Mouse (Mus musculus) adrenal gland, adult 8-10 months (tissue): ENCODE results near the gene Map1b. TPM values are rescaled to one million over a fixed set of nuclear protein-coding genes. Genes with fewer than 3 reads are reported as not detected.
A peak's percentile ranks its signal among the peaks of the same experiment; 100 is the strongest.

Source experiments
- DNase-seq: peaks from one replicate; pipeline ENCODE4 v3.0.0; 2022
- total RNA-seq, 4 experiments: library from RNA; stranded (reverse); gene quantifications; 2 replicates each; pipeline ENCODE4 v1.2.4; 2022

Gene Map1b
- total RNA-seq, 4 experiments from 2014 or later = 82.9 to 169 (median 120) TPM

DNA sequence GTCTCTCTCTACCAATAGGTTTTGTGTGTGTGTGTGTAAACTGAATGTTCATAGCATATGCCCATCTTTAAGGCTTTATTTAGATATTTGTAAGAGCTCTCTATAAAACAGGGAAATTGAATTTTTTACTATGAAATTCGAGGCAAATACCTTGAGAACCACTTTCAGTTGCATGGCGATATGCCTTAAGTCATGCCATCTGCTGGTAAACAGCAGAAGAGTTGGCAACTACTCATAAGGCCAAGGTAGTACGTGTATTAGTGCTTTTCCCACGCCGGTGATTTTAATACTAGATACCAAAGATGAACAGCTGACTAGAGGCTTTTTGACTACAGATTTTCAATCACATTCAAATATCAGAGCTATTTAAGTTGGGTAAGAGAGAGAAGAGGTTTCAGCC is 27.2 kb downstream of the Map1b start:
- DNase-seq = no peak

DNA sequence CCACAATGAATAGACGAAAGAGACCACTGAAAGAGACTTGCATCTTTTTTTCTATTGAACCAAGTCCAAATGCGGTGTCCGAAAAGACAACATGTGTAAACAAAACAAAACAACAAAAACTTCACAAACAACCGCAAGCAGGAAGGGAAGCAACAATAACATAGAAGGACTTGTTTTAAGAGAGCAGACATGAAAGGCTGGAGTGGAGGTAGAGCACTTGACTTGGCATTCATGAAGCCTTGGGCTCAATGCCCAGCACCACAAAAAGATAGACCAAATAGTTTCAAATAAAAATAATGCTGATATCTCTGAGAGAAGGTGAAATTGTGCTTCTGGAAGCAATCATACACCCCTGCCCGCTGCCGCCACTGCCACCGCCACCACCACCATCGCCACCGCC is 30.5 kb downstream of the Map1b start:
- DNase-seq = no peak

DNA sequence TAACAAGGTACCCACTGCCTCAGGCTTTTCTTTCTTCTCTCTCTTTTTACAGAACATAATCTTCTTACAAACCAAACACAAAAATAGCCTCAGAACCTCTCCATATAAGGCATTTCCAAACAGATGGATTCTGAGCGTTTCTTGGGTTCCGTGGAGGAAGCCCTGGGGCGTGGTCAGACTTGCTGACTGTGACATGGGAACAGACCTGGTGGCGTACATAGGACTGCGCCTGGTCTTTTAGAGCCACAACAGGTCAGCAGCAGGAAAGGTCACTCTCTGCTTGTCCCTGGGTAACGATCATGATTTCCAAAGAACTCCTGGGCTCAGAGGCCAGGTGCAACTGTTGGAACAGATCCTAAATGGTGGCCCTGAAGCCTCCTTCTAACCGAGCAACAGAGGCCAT is 31.0 kb downstream of the Map1b start:
- DNase-seq = no peak

DNA sequence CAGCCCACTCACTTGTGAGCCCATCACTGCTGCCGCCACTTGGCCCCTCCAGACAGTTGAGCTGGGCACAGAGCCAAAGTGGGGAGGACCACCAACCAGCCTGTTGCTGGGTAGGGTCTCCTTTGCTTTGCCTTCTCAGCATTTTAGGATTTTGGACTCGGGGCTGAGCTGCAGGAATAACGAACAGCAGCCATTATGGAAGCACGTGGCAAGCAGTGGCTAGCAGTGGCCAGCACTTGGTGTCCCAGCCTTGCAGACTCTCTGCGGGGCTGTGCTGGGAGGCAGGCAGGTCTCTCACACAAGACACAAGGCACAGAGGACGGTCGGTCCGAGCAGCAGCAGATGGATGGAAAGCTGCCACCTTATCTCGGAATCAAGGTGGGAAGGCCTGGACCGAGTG is 31.4 kb downstream of the Map1b start:
- no peak for DNase-seq

DNA sequence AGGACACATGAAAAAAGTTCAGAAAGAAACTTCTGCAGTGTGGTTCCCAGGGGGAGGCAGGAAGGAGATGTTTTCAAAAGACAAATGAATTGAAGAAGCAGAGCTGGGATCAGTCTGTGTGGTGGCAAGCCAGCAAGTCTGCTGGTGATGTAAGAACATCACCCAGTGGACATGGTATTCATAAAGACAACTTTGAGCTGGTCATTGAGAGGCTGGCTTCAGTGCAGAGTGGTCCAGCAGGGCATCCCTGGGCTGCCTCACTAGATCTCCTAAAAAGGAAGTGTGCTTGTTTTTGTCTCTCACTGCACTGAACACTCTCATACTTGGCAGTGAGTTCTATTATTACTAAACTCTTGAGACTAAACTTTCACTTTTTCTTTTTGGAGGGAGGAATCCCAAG is 32.9 kb downstream of the Map1b start:
- no peak for DNase-seq

DNA sequence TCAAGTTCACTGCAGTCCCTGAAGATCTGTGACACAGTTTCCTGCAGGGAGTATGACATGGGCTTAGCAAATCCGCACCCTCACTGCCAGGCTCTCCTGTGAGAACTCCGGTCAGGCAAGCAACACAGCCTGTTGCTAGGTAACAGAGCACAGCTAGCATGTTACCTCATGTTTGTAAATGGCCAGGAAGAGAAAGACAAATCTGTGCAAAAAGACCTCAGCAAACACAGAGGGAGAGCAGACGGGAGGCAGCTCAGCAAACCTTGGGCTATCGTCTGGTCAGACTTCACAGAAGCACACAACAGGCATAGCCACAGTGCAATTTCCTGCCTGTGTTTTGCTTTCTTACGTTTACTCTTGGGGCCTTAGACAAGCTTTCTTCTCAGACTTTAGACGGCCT is 40.9 kb downstream of the Map1b start:
- no peak for DNase-seq

DNA sequence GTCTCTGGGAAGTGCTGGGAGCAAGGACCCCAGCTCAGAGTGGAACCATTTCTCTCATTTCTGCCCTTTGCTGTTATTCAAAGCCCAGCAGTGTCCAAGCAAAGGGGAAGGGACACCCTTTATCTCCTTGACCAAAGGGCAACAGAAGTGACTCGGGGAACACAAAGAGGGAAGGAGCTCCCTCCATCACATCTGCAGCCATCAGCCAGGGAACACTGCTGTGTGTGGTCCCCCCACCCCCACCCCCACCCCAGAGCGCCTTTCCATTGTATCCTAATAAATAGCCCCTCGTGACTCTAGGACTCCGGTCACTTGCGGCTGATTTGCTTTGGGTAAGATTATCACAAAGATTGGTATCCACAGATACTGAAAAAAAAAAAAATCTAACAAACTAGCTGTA is 41.3 kb downstream of the Map1b start:
- DNase-seq = no peak

DNA sequence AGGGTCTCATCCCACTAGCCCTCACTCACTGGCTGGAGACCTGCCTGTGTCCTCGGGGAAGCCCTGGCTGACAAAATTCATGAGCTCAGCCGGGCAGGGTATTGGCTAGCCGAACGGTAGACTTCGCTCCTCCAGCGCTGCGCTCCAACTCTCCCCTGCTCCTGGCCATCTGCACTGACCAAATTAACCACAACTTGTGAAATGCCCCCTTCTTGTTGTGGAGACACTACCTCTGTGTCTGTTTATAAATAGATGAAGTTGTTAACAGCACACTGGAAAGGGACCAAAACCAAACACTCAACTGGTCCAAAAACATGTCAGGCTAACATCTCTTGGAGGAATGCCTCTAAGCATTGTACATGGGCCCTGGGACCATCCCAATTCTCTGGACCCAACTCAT is 42.2 kb downstream of the Map1b start:
- DNase-seq = no peak

DNA sequence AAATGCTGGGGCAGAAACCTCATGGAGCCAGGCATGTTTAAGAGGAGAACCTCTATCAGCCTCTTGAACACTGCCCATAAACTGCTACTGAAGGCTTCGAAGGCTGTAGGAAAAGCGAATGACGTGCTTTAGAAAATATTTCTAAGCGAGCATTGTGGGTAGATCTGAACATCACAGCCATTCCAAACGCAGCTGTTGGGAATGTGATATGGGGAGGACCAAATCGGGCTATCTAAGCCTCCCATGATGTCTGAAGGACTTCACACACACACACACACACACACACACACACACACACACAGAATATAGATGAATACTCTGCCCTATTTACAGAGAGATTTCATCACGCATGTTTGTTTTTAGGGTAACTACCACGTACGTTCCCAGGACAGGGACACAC is 44.3 kb downstream of the Map1b start:
- no peak for DNase-seq

DNA sequence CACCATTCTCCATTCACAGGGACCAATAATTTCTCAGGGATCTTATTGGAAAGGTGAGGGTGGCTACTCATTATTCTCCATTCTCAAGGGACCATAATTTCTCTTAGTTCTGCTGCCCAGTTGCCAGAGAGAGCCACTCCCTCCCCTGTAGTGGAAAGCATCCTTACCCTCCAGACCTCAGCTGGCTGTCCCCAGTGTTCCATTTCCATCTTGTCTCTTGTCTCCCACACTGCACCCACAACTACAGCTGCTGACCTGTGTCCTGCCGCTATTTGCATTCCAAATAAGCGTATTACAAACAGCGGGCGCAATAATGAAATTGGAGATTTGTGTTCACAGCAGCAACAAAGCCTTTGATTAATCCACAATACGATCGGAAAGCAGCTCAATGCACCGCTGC is 46.3 kb downstream of the Map1b start:
- DNase-seq = no peak

DNA sequence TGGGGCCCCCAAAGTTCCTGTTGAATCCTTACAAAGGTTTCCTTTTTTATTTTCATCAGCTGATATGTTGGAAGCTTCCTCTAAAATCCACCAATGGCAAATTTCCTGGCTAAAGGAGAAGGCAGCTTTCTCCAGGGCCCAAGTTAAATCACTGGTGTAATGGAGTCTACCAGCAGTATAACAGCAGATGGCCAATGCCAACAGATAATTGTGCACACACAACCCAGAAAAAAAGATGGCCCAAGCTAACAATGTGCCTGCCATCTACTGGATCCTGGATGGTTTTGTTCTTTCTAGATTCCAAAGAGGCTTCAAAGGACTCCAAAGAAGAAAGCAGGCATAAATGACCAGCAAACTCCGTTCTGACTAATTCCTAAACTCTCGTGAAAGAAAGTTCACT is 48.1 kb downstream of the Map1b start:
- no peak for DNase-seq

DNA sequence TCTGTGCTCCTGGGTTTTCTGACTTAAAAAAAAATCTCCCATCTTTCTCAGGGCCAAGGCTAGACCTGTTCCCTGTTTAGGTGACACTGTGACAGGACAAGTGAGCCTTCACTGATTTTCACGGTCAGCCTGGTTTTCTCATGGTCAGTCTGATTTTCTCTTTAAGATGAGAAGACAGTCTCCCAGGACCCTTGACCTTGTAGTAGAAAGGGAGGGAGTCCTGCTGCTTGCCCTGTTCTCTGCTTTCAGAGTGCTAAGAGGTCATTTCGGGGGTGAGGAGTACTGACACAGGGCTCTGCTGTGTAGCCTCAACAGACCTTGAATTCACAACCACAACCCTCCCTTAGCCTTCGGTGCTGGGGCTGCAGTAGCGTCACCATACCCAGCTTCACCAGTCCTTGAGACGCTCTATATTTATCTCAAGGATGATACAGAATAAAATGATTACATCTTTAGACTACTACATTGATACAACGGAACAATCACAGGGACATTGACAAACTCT is 49.5 kb downstream of the Map1b start:
- DNase-seq = peak; percentile 30

DNA sequence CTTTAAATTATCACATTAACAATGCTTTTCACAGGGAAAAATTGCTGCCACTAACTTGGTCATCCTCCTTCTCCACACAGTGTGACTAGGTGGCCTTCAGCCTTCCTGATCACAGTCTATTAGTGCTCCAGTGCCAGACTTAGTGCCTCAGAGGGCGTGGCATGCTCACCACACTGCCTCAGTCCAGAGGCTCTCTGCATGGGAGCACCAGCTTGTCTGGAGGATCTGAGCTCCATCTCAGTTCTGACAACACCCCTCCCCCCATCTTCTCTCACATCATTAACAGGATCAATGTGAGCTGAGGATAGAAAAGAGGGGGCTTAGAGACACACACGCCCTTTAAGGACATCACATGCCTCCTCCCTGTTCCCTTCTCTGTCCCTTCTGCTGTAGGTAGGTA is 50.3 kb downstream of the Map1b start:
- DNase-seq = no peak

DNA sequence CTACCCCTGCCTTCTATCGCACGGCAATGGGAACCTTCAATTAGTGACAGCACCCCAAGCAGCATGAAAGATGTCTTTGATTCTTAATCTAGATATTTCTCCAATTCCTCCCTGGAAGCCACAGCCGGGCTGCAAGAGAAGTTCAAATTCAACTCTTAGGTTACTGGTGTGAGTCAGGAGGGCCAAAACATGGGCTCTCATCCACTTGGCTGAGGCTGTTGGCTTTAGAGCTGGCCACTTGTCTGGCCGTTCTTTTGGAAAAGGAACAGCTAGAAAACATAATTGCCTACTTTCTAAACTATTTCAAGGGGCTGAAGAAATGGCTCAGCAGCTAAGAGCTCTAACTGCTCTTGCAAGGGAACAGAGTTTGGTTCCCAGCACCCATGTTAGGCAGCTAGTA is 51.8 kb downstream of the Map1b start:
- no peak for DNase-seq

DNA sequence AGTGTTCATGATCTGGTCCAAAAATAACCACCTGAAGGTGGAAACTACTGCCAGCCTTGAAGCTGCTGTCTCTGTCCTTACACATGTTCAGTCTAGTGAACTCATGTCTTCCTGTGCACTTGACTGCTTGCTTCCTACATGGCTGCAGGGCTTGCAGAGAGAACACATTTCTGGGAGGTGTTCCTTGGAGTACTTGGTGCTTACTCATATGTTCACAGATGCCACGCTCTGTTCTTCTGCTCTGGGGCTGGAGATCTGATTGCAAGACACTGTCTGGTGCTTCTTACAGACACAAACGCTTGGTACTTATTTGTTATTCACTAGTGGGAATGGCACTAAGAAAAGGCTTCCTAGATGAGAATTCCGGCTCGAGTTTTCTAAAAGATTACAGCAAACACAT is 54.5 kb downstream of the Map1b start:
- DNase-seq = no peak

DNA sequence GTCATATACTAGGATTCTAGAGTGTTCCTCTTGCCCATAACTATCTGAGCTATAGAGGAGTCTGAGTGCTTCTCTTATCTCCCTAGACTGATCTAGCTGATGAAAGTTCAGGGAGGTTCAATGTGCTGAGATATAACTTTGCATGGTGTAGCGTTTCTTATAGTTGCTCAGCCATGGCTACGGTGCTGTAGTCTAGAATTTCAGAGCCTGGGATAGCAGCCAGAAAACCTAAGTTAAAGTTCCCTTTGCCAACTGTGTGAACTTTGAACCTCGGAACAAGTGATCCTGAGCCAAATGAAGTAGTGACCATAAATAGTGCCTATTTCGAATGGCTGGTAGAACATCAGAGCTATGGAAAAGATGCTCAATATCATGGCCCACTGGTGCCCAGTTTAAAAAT is 56.7 kb downstream of the Map1b start:
- DNase-seq = no peak

DNA sequence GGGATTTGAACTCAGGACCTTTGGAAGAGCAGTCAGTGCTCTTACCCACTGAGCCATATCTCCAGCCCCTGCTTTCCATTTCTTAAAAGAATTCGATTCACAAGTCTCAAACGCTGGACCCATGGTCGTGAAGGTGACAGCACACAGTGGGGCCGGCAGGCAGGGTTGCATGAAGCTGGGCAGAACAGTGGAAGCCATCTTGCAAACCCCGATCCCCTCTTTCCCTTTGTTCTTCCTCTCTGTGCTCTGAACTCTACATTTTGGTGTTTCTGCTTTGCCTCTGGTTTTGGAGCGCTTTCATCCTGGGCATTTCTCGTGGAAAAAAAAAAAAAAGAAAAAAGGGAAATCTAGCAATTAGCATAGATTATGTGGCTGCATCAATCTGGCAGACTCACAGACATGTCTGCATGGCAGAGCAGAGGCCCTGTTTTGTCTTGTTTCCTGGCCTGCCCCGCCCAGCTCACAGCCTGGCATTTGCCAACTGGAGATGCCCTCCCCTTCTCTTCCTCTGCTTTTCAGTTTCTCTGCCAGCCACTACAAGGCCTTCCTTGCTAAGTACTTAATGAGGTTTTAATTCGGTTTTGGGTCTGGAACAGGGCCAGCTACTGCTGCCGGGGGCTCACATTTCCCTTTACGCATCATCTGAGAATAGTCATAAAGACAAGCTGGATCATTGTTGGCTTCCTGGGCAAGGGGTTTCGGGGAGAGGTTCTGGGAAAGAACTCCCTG is 57.5 kb downstream of the Map1b start:
- no peak for DNase-seq

DNA sequence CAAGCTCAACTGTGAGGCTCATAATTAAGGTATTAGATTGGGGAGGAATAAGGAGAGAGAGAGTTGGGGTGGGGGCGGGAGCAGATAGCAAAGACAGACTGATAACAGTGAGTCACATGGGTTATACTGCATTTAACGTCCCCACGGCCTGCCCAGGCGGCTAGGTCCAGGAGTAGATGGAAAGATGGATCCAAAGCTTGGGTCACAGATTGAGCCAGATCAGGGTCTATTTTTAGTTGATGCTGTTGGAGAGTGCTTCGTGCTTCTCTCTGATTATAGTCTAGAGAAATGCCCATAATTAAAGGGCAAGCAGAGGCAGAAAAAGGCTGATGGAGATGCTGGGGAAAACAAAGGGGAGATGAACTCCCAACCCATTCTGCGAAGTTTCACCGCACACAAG is 61.4 kb downstream of the Map1b start:
- DNase-seq = no peak

DNA sequence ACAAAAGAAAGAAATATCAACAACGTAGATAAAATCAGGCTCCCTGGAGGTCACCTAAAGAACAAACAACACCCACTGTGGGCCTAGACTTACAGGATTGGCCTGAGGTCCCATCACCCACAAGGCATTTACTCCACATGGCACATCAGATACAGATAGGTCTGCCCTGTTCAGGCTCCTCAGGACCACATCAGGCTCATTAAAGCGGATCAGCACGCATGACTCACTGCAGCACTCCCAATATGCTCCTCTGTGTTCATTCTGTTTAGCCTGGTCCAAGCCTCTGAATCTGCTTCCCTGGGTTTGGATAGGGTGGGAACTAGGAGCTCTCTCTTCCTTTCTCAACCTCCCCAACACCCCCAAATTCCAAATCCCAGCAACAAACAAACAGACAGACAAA is 63.9 kb downstream of the Map1b start:
- no peak for DNase-seq

DNA sequence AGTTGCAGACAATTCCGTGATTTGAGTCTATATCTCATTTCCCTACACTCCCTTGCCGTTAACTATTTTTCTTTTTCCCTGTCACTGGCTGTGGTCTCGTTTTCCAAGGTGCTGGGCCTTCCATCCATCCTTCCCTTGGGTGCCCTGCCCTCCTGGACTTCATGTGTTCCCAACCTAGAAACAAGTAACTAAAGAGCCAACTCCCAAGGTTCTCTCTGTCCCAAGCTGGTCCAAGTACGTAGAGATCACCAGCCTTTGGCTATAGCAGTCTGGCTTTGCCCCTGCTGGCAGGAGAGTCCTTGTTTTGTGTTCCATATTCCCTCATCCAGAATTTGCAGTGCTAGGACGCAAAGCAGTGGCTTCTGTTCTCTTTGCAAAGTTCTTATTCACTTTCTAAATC is 65.1 kb downstream of the Map1b start:
- DNase-seq = no peak

DNA sequence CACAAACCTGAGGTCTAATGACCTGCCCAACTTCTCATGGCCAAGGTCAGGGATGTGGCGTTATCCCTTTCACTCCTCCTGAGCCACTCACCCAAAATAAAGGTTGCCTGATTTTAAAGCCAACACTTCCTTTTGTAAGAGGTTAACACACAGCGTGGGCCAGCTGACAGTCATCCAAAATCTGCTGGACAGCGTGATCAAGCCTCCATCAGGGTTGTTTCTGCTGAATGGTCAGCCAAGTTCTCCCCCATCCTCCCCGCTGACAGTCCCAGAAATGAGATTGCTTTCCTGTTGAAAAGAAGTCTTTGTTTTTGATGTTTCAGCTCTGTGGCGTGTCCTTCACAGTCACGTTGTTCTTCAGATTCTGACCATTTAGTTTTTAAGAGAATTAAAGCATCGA is 65.6 kb downstream of the Map1b start:
- no peak for DNase-seq

DNA sequence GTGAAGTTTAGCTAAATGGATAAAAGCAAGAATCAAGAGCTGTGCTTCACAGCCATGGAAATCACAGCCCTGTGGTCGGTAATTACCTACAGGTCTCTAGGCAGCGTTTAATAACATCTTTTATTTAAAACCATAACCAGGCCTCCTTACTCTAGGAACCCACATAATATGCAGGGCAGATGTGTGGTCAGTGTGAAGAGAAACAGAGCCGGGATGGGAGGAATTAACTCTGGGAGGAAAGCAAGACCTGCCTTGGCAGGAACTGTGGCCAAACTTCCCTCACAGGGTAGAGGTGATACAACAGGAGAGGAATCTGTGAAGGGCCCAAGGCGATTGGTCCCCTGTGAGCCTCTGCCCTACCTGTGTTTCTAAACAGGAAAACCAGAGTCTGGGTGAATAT is 66.8 kb downstream of the Map1b start:
- no peak for DNase-seq

DNA sequence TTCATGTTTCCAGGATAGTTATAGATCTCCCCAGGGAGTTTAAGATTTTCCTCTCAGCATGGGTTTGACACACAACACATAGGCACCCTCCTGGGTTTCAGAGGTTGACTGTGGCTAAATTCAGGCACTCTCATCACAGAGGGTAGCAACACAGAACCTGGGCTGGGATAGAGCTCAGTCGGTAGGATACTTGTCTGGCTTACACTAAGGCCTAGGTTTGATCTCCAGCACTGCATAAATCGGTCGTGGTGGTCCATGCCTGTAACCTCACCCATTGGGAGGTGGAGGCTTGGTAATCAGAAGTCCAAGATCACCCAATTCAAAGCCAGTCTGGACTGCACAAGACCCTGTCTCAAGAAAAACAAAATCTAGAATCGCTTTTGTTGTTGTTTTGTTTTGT is 68.1 kb downstream of the Map1b start:
- DNase-seq = no peak

DNA sequence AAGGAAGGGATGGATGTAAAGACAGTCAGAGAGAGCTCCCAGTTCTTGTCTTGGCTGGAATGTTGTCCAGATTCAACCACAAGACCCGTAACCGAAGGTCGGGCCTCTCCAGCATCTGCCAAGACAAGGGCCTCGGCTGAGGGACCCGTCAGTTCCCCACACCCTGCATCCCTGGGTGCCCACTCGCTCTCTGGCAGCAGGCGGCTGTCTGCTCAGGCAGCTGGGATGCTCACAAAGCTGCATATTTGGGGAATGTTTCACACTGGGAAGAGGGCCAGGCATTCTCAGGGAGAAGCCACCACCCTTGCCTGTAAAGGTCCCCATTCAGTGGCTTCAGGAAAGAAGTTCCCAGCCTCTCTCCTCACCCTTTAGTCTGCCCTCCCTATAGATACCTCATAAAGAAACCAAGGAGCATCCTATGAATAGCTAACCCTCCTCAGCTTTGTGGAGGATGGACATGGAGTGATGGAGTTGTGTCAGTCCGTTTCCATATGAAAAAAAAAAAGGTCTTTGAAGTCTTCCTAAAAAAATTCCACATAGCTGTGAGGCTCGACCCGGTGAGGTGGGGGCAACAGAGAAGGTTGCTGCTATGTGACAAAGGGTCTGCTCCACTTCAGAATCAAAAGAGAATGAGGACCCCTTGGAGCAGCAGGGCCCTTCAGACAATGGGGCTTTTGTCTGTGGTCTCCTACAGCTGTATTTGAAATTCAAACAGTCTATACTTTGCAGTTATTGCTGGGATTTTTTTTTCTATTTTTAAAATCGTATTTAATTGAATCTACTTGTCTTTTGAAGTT is 68.7 kb downstream of the Map1b start:
- DNase-seq = peak; percentile 15
